Mouse (Mus musculus): ENCODE data around the gene Ppp3ca. TPM values are rescaled to one million over a fixed set of nuclear protein-coding genes. Genes with fewer than 3 reads are reported as not detected.

Ppp3ca gene
- polyA plus RNA-seq, 1 experiment from 2014 or later, result 10.7 TPM

GRCm38 (mm10) chr3:136707222-136708019 lies 37.5 kb downstream of the Ppp3ca start:
- 40% methylated on average over 3 of the region's 3 CpGs for WGBS (ENCODE audit: insufficient replicate concordance)
- Histone ChIP-seq H3K36me3 (replicated peaks) (no peaks in the 10 kb centered on the region), H3K27ac (replicated peaks) (no peak overlapping the region), H3K4me1 (replicated peaks) (peaks cover 15% of the 10 kb centered on the region; the same call in 1 of the 2 replicates), H3K4me3 (replicated peaks) (no peak overlapping the region), H3K4me2 (no peak overlapping the region), H3K9ac (no peak overlapping the region), H3K9me3 (replicated peaks) (no peaks in the 10 kb centered on the region), H3K27me3 (no peaks in the 10 kb centered on the region)
- no peak for ATAC-seq (ENCODE audit: insufficient read depth)

- H3K9ac ChIP-seq, result no peak overlapping the region
- H3K27me3 ChIP-seq, result no peaks in the 10 kb centered on the region
- H3K27ac ChIP-seq (replicated peaks), result no peak overlapping the region
- H3K4me3 ChIP-seq (replicated peaks), result no peak overlapping the region
- H3K4me2 ChIP-seq, result no peak overlapping the region
- H3K36me3 ChIP-seq (replicated peaks), result no peaks in the 10 kb centered on the region
- 23% methylated on average over 1 of the region's 1 CpGs for WGBS (ENCODE audit: insufficient replicate concordance)
- ATAC-seq (ENCODE audit: insufficient read depth), result no peak
- no peaks in the 10 kb centered on the region for H3K9me3 ChIP-seq (replicated peaks)
- H3K4me1 ChIP-seq (replicated peaks), result peaks cover 15% of the 10 kb centered on the region; the same call in 1 of the 2 replicates
These were observed 38.3 kb downstream of the Ppp3ca start for GRCm38 (mm10) chr3:136708230-136708629.

GRCm38 (mm10) chr3:136710310-136710906 lies 40.5 kb downstream of the Ppp3ca start:
- ATAC-seq (ENCODE audit: insufficient read depth), result no peak
- 51% methylated on average over 10 of the region's 10 CpGs for WGBS (ENCODE audit: insufficient replicate concordance)

GRCm38 (mm10) chr3:136714307-136715039 lies 44.5 kb downstream of the Ppp3ca start:
- H3K27me3 ChIP-seq, result no peaks in the 10 kb centered on the region
- no peaks in the 10 kb centered on the region for H3K36me3 ChIP-seq (replicated peaks)
- no peak for ATAC-seq (ENCODE audit: insufficient read depth)
- H3K27ac ChIP-seq (replicated peaks), result no peak overlapping the region
- H3K4me3 ChIP-seq (replicated peaks), result no peak overlapping the region
- 60% methylated on average over 4 of the region's 4 CpGs for WGBS (ENCODE audit: insufficient replicate concordance)
- no peak overlapping the region for H3K9ac ChIP-seq
- H3K4me2 ChIP-seq, result no peak overlapping the region
- H3K9me3 ChIP-seq (replicated peaks), result no peaks in the 10 kb centered on the region
- H3K4me1 ChIP-seq (replicated peaks), result no peaks in the 10 kb centered on the region

More at GRCm38 (mm10) chr3:136710310-136710906, 40.5 kb downstream of the Ppp3ca start:
- H3K9ac ChIP-seq, result no peak overlapping the region
- H3K9me3 ChIP-seq (replicated peaks), result no peaks in the 10 kb centered on the region
- no peaks in the 10 kb centered on the region for H3K27me3 ChIP-seq
- H3K4me2 ChIP-seq, result no peak overlapping the region
- H3K36me3 ChIP-seq (replicated peaks), result no peaks in the 10 kb centered on the region
- H3K27ac ChIP-seq (replicated peaks), result no peak overlapping the region
- H3K4me1 ChIP-seq (replicated peaks), result peaks cover 15% of the 10 kb centered on the region; the same call in 1 of the 2 replicates
- H3K4me3 ChIP-seq (replicated peaks), result no peak overlapping the region

DNA sequence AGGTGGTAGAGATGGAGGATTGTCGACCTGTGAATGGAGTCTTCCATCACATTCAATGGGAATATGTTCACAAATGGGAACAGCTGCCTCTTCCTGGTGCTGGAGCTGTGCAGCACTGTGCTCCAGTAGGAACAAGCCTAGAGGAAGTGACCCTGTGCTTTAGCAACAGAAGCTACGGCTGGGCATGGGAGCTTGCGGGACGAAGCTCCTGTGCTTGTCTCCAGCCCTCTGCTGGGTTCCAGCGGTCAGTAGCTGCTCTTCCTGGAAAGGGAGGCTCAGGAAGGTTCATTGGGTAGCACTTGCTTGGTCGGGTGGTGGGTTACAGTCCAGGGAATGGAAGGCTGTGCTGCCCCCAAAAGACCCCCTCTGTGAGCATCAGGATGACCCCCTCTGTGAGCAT lies 46.3 kb downstream of the Ppp3ca start:
- Histone ChIP-seq H3K27ac (replicated peaks) (no peak overlapping the region), H3K4me2 (no peak overlapping the region), H3K36me3 (replicated peaks) (no peaks in the 10 kb centered on the region), H3K9me3 (replicated peaks) (no peaks in the 10 kb centered on the region), H3K27me3 (no peaks in the 10 kb centered on the region), H3K4me3 (replicated peaks) (no peak overlapping the region), H3K9ac (no peak overlapping the region), H3K4me1 (replicated peaks) (no peaks in the 10 kb centered on the region)
- 66% methylated on average over 6 of the region's 6 CpGs for WGBS (ENCODE audit: insufficient replicate concordance)
- ATAC-seq (ENCODE audit: insufficient read depth), result no peak

DNA sequence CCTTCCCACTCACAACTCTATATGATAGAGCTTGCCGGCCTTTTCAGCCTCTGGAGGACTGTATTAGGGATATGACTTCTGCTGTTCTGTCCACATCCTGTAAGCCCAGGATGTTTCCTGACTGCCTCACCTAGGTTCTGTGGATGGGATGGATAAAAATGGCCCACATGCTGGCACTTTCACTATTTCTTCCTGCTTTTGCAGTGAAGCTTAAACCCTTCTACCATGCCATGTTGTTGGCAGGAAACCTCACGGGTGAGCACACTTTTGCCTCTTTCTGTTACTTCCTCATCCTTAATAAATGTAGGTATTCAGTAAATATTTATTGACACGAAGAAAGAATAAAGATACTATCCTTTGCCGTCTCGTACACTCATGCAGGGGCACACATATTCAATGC lies 48.5 kb downstream of the Ppp3ca start:
- no peak overlapping the region for H3K9ac ChIP-seq
- no peaks in the 10 kb centered on the region for H3K4me1 ChIP-seq (replicated peaks)
- H3K36me3 ChIP-seq (replicated peaks), result no peaks in the 10 kb centered on the region
- no peaks in the 10 kb centered on the region for H3K27me3 ChIP-seq
- no peak overlapping the region for H3K4me2 ChIP-seq
- H3K9me3 ChIP-seq (replicated peaks), result no peaks in the 10 kb centered on the region
- H3K27ac ChIP-seq (replicated peaks), result no peak overlapping the region
- WGBS (ENCODE audit: insufficient replicate concordance), result 60% methylated on average over 5 of the region's 5 CpGs
- ATAC-seq (ENCODE audit: insufficient read depth), result no peak
- no peak overlapping the region for H3K4me3 ChIP-seq (replicated peaks)

DNA sequence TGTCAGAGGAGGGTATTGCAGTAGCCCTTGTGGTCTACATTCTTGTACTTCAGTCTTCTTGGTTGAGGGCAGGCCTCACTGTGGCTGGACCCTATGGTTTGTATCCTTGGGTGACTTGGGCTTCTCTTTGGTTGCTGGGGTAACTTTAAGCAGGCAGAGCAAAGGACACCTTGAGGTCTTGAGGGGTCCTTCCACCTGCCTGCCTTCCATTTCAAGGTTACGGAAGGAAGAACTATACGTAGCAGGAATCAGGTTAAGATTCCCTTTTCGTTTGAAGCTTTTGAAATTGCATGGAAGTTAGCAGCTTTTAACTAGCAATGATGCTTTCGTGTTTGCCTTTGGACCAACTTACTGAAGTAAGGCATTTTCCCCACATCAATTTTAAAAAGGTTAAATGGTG lies 51.3 kb downstream of the Ppp3ca start:
- Histone ChIP-seq H3K9me3 (replicated peaks) (no peaks in the 10 kb centered on the region), H3K4me2 (no peak overlapping the region), H3K4me3 (replicated peaks) (no peak overlapping the region), H3K9ac (no peak overlapping the region), H3K27me3 (no peaks in the 10 kb centered on the region), H3K4me1 (replicated peaks) (no peaks in the 10 kb centered on the region; the same call in 1 of the 2 replicates), H3K36me3 (replicated peaks) (no peaks in the 10 kb centered on the region), H3K27ac (replicated peaks) (no peak overlapping the region)
- 85% methylated on average over 4 of the region's 4 CpGs for WGBS (ENCODE audit: insufficient replicate concordance)
- ATAC-seq (ENCODE audit: insufficient read depth), result no peak

- Histone ChIP-seq H3K4me1 (replicated peaks) (no peaks in the 10 kb centered on the region; the same call in 1 of the 2 replicates), H3K36me3 (replicated peaks) (no peaks in the 10 kb centered on the region), H3K4me2 (no peak overlapping the region), H3K9ac (no peak overlapping the region), H3K27ac (replicated peaks) (no peak overlapping the region), H3K27me3 (no peaks in the 10 kb centered on the region), H3K4me3 (replicated peaks) (no peak overlapping the region), H3K9me3 (replicated peaks) (no peaks in the 10 kb centered on the region)
- no peak for ATAC-seq (ENCODE audit: insufficient read depth)
- WGBS (ENCODE audit: insufficient replicate concordance), result 73% methylated on average over 4 of the region's 4 CpGs
These were observed 52.0 kb downstream of the Ppp3ca start for GRCm38 (mm10) chr3:136721804-136722427.

GRCm38 (mm10) chr3:136722493-136722892 lies 52.6 kb downstream of the Ppp3ca start:
- no peak overlapping the region for H3K4me3 ChIP-seq (replicated peaks)
- H3K36me3 ChIP-seq (replicated peaks), result no peaks in the 10 kb centered on the region
- no peak overlapping the region for H3K4me2 ChIP-seq
- no peak overlapping the region for H3K9ac ChIP-seq
- H3K4me1 ChIP-seq (replicated peaks), result no peaks in the 10 kb centered on the region; the same call in 1 of the 2 replicates
- no peak overlapping the region for H3K27ac ChIP-seq (replicated peaks)
- H3K27me3 ChIP-seq, result no peaks in the 10 kb centered on the region
- H3K9me3 ChIP-seq (replicated peaks), result no peaks in the 10 kb centered on the region
- no peak for ATAC-seq (ENCODE audit: insufficient read depth)

DNA sequence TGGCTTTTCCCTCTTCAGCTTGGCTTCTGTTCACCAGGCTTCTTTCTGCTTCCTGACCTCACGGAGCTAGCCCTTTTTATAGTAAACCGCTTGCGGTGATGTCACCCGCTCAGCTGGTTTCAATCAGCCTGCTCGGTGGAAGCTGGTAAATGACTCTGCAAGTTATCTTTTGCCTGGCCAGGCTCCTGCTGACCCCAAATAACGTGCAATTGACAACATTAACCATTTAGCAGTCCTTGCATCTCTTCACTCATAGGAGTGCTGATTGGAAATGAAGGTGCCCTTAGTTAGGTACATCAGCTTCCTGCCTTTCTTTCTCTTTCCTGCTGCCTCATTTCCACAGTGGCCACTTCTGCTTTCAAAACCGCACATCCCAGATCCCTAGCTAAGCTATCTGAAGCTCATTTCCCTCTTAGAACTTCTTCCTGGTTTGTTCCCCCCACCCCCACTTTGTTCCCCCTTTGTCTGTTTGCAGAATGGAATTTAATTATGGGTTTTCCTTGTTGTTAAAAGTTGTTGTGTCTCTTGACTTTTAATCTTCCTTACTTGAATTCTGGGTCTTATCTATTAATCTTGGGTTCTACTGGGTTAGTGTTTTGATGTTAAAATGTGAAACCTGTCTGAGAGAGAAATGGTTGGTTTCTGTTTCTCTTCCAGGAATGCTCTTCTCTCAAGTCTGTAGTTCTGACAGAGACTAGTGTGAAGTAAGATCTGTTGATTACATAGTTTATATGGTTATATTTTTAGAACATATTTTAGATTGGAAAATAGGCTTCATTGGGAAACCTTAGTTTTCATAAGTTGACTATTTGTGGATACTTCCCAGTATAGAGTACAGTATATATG lies 55.6 kb downstream of the Ppp3ca start:
- Histone ChIP-seq H3K4me1 (replicated peaks) (no peaks in the 10 kb centered on the region; the same call in 1 of the 2 replicates), H3K9ac (no peak overlapping the region), H3K27ac (replicated peaks) (no peak overlapping the region), H3K27me3 (no peaks in the 10 kb centered on the region), H3K4me2 (peak overlapping the region; percentile 39), H3K9me3 (replicated peaks) (no peaks in the 10 kb centered on the region), H3K4me3 (replicated peaks) (0 out of 2 replicates have a peak overlapping the region, but pooled peaks have one; percentile 15), H3K36me3 (replicated peaks) (no peaks in the 10 kb centered on the region)
- 9% methylated on average over 7 of the region's 7 CpGs for WGBS (ENCODE audit: insufficient replicate concordance)
- ATAC-seq (ENCODE audit: insufficient read depth), result no peak
